Mouse (Mus musculus) megakaryocyte progenitor cell, adult 5-6 weeks (primary cell): Measurements from ENCODE around the gene Exosc6. TPM values are rescaled to one million over a fixed set of nuclear protein-coding genes. Genes with fewer than 3 reads are reported as not detected.

Experiments used
- total RNA-seq, 2 experiments: library from RNA; stranded (forward) in 1 of 2; stranded (reverse) in 1 of 2; fragments of 157-497, 149-512 nt in 1 of 2; fragments of 200-1000 nt in 1 of 2; gene quantifications; 2 replicates each; pipeline versions ENCODE4 v1.2.3 to v1.2.4; 2015 to 2017

The Exosc6 gene
- total RNA-seq, 2 experiments from 2014 or later = 23.0 to 33.2 TPM

Other genes with a start within 250 kb of the Exosc6 start
- gene Cog4, start 209.7 kb upstream of the Exosc6 start, total RNA-seq (2015) = 10.7 and 11.2 TPM in 2 replicates
- gene Cog4, start 209.7 kb upstream of the Exosc6 start, total RNA-seq (2017) = 27.7 and 30.7 TPM in 2 replicates
- gene Sf3b3, start 209.6 kb upstream of the Exosc6 start, total RNA-seq (2015) = 123 and 140 TPM in 2 replicates
- gene Sf3b3, start 209.6 kb upstream of the Exosc6 start, total RNA-seq (2017) = 162 and 197 TPM in 2 replicates
- gene Fuk, start 153.9 kb upstream of the Exosc6 start, total RNA-seq (2015) = 2.6 and 3.0 TPM in 2 replicates
- 3.0 and 6.0 TPM in 2 replicates for gene Fuk, start 153.9 kb upstream of the Exosc6 start, total RNA-seq (2017)
- 5.8 and 6.5 TPM in 2 replicates for gene St3gal2, start 136.4 kb upstream of the Exosc6 start, total RNA-seq (2015)
- 4.3 and 6.9 TPM in 2 replicates for gene St3gal2, start 136.4 kb upstream of the Exosc6 start, total RNA-seq (2017)
- 75.2 and 76.8 TPM in 2 replicates for gene Ddx19a, start 58.5 kb upstream of the Exosc6 start, total RNA-seq (2015)
- 37.4 and 48.8 TPM in 2 replicates for gene Ddx19a, start 58.5 kb upstream of the Exosc6 start, total RNA-seq (2017)
- gene Ddx19b, start 24.6 kb upstream of the Exosc6 start, total RNA-seq (2015) = 5.8 and 7.0 TPM in 2 replicates
- 14.0 and 14.9 TPM in 2 replicates for gene Ddx19b, start 24.6 kb upstream of the Exosc6 start, total RNA-seq (2017)
- 12.8 and 15.5 TPM in 2 replicates for gene Aars, start 23.2 kb upstream of the Exosc6 start, total RNA-seq (2015)
- 38.3 and 47.6 TPM in 2 replicates for gene Aars, start 23.2 kb upstream of the Exosc6 start, total RNA-seq (2017)
- not detected in 2 replicates for gene Clec18a, start 36.1 kb downstream of the Exosc6 start, total RNA-seq (2015)
- gene Clec18a, start 36.1 kb downstream of the Exosc6 start, total RNA-seq (2017) = not detected in 2 replicates
- 9.7 and 10.7 TPM in 2 replicates for gene Pdpr, start 38.3 kb downstream of the Exosc6 start, total RNA-seq (2015)
- gene Pdpr, start 38.3 kb downstream of the Exosc6 start, total RNA-seq (2017) = 15.0 and 22.2 TPM in 2 replicates
- gene Glg1, start 202.9 kb downstream of the Exosc6 start, total RNA-seq (2015) = 43.0 and 47.1 TPM in 2 replicates
- gene Glg1, start 202.9 kb downstream of the Exosc6 start, total RNA-seq (2017) = 41.0 and 46.7 TPM in 2 replicates
- gene Rfwd3, start 243.9 kb downstream of the Exosc6 start, total RNA-seq (2015) = 59.5 and 62.3 TPM in 2 replicates
- gene Rfwd3, start 243.9 kb downstream of the Exosc6 start, total RNA-seq (2017) = 73.7 and 77.4 TPM in 2 replicates